Mouse (Mus musculus): Measurements from ENCODE around the gene Nrde2.

- TF ChIP-seq CTCF (IDR thresholded peaks at IDR 0.05; ENCODE audit: low read depth, low read length) (no peak), POLR2A (IDR thresholded peaks at IDR 0.05; ENCODE audit: borderline replicate concordance, low read depth, low read length) (no peak)
Observed at GRCm38 (mm10) chr12:100126968-100127865, 32.2 kb downstream of the Nrde2 start.

Measured in bone marrow macrophage, adult 2 months (primary cell).